Mouse (Mus musculus) lung, adult 2 months (tissue): Measurements from ENCODE around the gene Gm10642.

Experiments used
- CTCF ChIP-seq: fragments of 200-500 bp; IDR thresholded peaks from 2 replicates; pipeline ENCODE4 v1.5.1; 2011; ENCODE audit warnings: mild to moderate bottlenecking, low read length, control low read depth; ENCODE audit not compliant: insufficient read depth
- POLR2A ChIP-seq: fragments of 200-500 bp; IDR thresholded peaks from 2 replicates; pipeline ENCODE4 v1.6.1; 2011; ENCODE audit warnings: low read depth, mild to moderate bottlenecking, control low read depth, low read length, borderline replicate concordance; ENCODE audit errors: extremely low read depth

DNA sequence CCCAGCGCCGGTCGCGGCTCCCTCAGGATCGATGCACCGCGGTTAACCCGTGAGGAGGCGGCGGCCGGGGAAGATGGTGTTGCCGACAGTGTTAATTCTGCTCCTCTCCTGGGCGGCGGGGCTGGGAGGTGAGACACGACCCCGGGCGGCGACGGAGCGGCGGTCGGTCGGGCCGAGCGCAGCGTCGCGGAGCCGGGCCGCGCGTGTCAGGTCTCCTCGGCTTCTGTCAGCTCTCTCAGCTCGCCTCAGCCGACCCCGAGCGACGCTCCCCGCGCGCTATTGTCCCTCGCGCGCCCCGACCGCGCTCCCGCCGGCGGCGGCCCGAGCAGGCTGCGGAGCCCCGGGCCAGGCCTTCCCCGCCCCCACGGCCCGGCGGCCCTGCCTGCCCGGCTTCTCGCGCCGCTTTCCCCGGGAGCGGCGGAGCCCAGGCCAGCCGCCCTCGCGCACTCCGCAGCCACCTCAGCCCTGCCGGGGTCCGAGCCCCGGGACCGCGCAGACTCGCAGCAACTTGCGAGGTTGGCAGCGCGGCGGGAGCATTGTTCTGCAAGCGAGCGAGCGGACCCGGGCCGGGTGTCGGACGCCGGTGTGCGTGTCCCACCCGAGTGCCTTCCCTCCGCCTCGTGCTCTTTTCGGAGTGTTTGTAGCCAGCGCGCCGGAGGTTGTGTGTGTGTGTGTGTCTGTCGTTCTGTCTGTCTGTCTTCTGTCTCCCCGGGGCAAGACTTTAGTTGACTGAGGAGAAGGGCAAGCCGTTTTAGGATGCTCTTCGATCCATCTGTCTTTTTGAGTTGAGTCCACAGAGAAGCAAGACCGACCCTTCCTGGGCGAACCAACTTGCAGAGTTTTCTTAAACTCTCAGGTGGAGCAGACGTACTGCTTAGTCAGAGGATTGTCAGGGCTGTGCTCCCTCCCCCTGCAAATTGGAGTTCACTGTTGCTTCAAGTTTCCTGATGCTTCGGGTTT is 23.4 kb downstream of the Gm10642 start:
- TF ChIP-seq CTCF (no peak), POLR2A (no peak)
